Mouse (Mus musculus) left cerebral cortex, postnatal 4 days (tissue): Measurements from ENCODE around the gene Cyth4. TPM values are rescaled to one million over a fixed set of nuclear protein-coding genes. Genes with fewer than 3 reads are reported as not detected.
A peak's percentile ranks its signal among the peaks of the same experiment; 100 is the strongest.

Experiments used
- DNase-seq: peaks from one replicate; pipeline ENCODE4 v3.0.0-alpha.2; 2022
- intact Hi-C: fragments of 180-260 bp; cut with DNase I; formaldehyde crosslinking; loops from one replicate; pipeline ENCODE4 v1.15.1; 2025
- total RNA-seq, 2 experiments: library from RNA; stranded (reverse); gene quantifications; 2 replicates each; pipeline ENCODE4 v1.2.3; 2021

The Cyth4 gene
- total RNA-seq, 2 experiments from 2014 or later, result 3.9 to 6.0 TPM

DNA sequence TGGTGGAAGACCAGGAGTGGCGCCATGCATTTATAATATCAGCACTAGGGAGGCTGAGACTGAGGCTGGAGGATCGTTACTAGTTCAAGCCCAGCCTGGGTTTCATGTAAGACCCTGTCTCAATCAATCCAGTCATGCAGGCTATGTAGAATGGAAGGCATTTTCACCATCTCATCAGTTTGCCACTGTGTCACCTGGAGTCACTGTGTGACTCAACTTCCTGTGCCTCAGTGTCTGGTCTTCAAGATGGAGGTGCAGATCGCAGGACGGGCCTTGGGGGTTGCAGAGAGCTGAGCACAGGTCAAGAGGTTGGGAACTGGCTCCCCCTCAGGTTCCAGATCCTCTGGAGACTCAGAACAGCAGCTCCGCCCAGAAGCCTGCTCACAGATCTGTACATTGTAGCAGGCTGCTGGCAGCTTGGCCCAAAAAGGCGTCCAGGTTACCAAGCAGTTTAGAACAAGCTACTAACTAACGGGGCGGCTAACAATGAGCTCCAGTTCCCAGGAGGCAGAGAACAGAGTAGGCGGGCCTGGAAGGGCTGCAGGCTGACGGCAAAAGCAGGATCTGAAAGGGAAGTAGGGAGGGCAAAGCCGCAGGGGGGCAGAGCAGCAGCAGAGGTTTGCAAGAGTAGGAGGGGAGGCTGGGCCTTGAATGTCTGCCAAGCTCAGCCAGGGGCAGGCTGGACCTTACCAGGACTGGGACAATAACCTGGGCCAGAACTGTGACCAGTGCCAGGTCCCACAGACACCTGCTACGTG is 14.0 kb downstream of the Cyth4 start:
- intact Hi-C loops, result no loop called here
- peak; percentile 44 for DNase-seq

DNA sequence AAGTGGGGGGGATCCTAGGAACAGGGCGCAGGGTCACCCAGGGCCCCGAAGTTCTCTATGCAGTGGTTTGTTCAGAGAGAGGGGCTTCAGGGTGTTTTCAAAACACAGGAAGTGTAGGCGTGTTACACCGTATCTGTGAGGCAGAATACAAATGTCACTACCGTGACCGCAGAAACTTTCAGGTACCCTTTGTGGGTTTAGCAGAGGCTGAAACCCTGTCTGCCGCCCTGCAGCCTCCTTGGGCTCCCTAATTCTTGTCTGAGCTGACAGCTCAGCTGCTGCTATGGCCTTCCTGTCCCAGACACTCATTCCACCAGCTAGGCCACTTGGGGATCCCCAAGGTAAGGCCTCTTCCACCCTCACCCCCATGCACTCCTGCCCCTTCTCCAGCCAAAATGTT is 17.7 kb downstream of the Cyth4 start:
- intact Hi-C loops, result no loop called here

DNA sequence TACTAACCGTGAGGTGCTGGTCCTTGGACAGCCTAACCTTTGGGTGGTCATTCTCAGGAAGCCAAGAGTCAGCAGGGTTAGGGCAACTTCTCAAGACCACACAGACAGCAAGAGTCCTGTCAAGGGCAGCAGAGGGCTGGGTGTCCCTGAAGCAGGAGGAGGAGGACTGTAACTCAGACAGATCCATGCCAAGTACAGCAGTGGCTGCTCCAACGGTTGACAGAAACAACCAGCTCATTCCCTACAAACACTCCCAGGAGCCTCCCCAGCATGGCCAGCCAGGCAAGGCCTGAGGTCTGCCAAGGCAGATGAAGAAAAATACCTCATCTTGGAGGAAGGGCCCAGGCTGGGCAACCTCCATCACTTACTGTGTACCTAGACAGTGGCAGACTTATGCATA is 20.1 kb downstream of the Cyth4 start:
- peak; percentile 42 for DNase-seq
- intact Hi-C loops, result no loop called here

More for the DNA sequence above, 17.7 kb downstream of the Cyth4 start:
- DNase-seq, result no peak

DNA sequence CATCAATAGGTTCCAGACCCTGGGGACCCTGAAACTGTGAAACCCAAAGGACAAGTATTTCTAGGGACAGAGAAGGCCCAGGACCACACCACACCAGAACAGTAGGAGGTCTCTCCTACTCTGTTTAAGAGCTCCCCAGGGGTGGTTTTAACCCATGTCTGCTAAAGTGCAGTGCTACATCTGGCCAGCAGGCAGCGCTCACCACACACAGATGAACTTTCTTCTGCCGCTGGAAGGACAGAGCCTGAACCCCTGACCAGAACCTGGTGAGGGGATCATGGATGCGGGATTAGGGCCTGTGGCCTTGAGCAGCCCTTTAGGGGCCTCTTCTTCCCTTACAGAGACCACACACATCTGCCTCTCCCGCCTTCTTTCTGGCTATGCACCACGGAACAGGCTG is 26.6 kb downstream of the Cyth4 start:
- intact Hi-C loops, result loop anchor here (5.0 kb wide), 2 partner anchors 99 to 119 kb away; no protein-coding TSS in a partner anchor
- peak; percentile 77 for DNase-seq

DNA sequence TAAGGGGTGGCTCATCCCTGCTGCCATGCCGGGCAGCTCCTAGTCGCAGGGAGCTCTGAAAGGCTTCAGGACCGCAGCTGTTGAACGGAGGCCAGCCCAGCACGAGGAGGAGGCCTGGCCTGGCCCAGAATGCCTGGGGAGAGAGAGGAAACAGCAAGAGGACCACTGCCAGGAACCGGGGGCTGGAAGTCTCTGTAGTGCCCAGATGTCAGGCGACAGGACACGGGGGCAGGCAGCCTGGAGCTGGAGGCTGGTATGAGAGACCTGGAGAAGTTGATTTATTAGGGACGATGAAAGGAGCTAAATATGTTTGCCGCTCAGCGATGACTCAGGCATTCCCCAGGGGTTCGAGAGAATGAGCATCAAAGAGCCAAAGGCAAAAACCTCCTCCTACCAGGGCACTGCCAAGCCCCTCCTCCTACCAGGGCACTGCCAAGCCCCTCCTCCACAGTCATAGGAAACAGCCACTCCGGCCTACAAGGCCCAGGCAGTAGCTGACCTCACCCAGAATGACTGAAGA is 27.6 kb downstream of the Cyth4 start:
- intact Hi-C loops, result loop anchor here (5.0 kb wide), 2 partner anchors 98 to 118 kb away; no protein-coding TSS in a partner anchor
- DNase-seq, result peak; percentile 92

DNA sequence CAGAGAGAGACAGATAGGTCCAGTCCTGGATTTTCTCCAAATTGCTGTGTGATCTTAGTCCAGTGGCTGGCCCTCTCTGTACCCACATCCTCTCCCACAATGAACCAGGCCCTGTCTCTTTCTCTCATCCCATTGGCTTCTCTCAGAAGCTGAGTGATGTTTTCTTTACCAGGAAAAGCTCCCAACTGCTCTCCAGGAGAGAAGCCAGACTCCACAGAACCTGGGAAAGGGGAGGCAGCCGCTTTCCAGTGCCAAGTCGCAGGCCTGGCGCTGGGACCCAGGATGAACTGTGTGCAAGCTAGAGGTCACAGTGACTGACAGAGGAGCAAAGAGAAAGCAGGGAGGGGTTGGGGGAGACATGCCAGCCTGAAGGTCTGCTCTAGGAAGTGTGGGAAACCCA is 28.1 kb downstream of the Cyth4 start:
- DNase-seq, result no peak
- intact Hi-C loops, result loop anchor here (5.0 kb wide), 2 partner anchors 97 to 117 kb away; no protein-coding TSS in a partner anchor

DNA sequence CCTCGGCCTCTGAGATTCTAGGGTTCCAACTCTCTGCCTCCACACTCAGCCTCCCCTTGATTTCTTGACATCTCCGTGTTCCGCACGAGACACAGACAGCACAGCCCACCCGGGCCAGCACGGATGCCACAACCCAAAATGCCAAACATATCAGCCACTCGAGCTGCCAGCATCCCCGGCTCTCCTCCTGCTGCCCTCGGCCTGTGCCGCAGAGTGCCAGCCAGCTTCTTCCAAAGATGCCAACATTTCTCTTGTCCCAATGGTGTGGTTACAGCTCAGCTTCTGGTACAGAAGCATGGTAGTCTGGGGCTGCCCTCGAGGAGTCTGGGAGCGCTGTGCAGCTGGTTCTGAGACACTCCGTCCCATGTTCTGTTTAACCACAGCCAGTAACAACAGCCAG is 29.4 kb downstream of the Cyth4 start:
- peak; percentile 55 for DNase-seq
- intact Hi-C loops, result no loop called here

DNA sequence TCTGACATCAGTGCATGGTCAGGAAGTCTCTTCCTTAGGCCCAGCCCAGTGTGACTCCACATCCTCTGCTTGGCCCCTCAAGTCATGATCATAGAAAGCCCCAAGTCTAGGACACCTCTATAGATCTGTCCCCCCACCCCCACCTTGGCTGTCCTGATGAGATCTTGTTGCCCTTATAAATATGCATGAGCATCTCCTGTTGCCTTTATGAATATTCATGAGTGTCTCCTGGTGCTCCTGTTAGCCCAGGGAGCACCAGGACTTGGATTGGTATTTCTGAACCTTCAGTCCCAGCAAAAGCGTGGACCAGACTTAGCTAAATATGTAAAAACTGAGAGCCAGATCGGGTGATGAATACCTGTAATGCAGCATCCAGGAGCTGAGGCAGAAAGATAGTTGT is 35.5 kb downstream of the Cyth4 start:
- intact Hi-C loops, result no loop called here
- no peak for DNase-seq

DNA sequence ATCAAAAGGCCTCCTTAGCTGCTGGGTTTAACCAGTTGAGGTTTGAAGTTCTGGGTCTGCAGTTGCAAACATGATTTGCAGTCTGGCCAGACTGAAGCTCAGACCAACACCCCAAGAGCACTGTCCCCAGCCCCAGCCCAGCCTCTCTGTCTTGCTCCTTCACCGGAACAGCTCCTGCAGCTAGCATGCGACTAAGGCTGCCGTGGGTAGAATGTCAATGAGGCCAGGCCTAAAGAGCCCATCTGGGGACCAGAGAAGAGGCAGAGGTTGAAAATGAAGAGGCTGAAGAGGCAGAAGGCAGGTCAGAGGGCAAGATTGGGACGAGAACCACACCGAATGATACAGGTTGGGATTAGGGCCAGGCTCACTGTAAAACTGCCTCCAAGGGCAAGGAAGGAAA is 36.6 kb downstream of the Cyth4 start:
- intact Hi-C loops, result no loop called here
- peak; percentile 57 for DNase-seq

DNA sequence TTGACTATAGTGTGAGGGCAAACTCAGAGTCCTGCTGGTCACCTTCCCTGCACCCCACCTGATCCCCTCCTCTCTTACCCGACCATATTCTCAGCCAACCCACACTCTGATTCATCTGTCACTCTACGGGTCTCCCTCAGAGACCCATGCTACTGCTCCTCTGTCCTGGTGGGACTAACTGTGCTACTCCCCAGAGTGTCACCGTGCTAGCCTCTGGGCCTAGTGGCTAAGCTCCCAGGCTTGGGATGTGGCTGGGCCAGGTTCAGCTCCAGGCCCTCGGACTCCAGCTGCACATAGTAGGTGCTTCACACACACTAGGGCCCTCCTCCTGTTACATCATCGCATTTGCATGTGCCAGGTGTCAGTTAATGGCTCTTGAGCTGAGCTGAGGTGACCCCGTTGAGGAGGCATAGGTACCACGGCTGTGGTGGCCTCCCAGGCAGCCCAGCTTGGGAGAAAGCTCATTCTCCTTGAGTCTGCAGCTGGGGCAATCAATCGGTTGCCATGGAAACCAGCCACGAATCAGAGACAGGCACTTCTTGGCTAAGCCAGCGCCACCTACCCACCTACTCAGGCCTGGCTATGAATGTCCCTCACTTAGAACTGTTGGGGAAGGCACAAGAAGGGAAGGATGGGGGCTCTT is 37.4 kb downstream of the Cyth4 start:
- intact Hi-C loops, result no loop called here
- DNase-seq, result peak; percentile 58

DNA sequence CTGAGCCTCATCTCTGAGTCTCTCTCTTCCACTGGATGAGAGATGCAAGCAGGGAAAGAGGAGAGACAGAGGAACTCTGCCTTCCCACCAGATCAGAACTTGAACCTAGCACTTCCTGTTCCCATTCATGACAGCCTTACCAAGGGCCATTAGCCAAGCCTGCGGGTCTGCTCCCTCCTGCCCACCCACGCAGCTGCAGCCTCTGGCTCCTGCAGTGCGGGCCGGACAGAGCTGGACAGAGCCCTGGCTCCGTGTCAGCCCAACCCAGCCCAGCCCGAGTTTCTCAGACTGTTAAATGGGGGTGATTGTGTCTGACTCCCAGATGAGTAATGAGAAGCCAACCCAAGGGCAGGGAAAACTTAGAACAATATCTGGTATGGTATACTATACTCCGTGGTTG is 38.4 kb downstream of the Cyth4 start:
- no peak for DNase-seq
- intact Hi-C loops, result no loop called here

DNA sequence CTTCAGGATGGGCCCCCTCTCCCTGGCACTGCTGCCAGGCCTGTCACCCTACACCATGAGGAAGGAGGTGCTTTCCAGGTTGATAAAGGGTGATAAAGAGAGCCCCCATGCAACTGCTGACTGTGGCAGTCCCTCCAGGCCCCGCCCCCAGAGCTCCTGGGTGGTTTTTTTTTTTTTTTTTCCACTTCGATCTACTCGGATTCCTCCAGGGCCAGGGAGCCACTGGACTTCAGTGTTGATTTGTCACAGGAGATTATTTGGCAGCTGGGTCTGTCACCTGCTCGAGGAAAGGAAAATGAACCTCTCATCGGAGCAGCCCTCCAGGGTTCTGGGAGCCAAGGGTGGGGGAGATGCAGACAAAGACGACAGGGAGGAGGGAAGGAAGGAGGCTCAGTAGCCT is 46.8 kb downstream of the Cyth4 start:
- intact Hi-C loops, result no loop called here
- DNase-seq, result no peak

DNA sequence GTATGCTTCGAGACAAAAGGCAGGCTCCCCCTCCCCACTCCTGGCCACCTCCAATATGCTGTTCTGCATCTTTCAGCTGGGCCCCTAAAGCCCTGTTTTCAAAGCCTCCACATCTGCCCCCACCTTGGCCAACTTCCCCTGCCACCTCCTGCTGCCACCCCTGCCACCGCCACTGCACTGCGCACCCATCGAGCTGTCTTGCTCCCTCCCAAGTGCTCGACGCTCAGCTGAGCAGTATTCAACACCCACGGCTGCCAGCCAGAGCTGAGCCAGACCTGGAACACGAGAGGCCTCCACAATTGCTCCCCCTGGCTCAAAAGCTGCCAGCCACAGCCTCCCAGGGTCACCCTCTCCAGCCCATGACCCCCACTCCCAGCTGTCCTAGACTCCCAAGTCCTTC is 47.8 kb downstream of the Cyth4 start:
- intact Hi-C loops, result no loop called here

DNA sequence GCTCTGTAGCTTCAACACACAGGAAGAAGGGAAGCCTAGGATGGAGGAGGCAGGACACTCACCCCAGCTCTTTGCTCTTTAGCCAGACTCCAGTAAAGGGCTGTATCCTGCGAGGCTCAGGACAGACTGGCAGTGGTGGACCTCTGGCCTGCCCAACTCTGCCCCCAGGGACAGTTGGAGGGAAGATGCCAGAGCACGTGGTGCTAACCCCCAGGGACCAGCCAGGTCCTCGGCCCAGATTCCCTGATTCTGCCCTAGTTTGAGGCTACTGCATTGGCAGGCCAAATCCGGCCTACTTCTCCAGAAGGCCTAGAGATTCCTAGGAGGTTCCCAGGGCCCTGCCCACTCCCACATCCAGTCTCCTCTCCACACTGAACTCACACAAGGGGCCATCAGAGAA is 50.9 kb downstream of the Cyth4 start:
- no peak for DNase-seq
- intact Hi-C loops, result no loop called here

More for the DNA sequence above, 47.8 kb downstream of the Cyth4 start:
- DNase-seq, result no peak

DNA sequence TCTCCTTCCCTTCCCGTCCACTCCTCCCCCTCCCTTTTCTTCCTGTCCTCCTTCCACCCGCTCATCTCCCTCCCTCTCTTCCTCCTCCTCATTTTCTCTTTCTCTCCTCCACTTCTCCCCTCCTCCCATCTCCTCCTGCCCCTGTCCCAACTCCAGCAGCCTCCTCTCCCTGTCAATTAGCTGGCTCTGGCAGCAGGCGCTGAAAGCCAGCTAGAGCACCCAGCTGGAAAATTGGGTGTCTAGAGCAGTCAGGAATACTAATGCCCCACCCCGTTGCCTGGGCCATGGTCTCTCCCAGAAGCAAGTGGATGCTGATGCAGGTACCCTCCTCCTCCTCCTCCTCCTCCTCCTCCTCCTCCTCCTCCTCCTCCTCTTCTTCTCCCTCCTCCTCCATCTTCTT is 54.3 kb downstream of the Cyth4 start:
- DNase-seq, result peak; percentile 66
- intact Hi-C loops, result no loop called here

DNA sequence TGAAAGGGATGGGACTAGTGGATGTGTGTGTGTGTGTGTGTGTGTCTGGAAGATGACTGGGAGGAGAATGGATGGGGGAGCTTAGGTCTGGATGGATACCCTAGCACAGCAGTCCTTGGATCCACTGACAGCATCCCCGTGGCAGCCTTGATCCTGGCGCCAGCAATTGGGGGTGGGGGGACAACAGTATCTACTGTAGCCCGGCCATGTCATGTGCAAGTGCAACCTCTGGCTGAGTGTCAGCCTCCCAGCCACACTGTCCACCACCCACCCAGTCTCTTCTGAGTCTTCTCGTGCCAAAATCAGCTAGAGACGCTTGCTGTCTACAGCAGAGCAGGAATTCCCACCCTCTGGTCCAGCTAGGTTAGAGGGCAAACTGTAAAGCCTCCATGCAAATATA is 67.4 kb downstream of the Cyth4 start:
- intact Hi-C loops, result no loop called here
- peak; percentile 79 for DNase-seq

DNA sequence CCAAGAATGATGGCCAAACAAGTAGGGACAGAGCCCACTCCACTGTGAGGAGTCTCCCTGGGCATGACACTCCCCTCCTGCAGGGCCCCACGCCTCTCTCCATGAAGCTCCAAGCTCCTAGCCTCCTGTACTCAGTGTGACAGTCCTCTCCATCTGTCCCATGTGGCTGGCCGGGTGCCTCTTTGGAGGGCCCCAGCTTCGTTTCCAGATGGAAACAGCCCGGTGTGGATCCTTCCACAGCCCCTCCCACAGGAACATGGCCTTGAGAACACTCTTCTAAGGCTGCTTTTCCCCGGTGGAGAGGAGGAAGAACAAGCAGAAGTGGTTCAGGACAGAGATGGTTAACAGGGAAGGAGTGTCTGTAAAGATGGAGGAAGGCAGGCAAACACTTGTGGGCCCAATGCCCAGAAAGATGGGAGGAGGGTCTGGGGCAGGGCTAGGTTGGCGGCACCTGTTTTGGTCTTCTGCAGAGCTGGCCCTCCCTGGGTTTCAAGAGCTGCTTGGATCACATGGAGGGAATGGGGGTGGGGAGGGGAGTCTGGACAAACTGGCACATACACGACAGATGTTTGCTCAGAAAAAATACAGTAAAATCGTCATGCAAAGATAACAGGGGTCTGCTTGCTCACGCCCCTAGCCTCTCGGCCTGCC is 72.5 kb downstream of the Cyth4 start:
- DNase-seq, result peak; percentile 68
- intact Hi-C loops, result no loop called here

DNA sequence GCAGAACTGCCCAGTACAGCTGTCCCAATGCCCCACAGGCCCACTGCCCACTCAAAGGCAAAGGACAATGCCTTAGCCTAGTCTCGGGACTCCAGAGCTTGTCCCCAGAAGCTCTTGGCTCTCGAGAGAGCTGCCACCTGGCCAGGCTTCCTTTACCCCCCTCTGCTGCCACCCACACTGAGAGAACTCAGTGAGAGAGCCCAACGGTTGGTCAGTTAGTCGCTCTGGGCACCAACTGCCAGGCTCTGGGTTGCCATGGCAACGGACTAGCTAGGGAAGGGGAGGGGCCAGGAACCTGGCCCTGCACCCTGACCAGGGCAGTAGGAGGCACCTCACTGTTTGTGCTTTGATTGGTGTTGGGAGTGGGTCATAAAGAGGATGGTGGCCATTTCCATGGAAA is 73.5 kb downstream of the Cyth4 start:
- peak; percentile 87 for DNase-seq
- intact Hi-C loops, result no loop called here
